Mouse (Mus musculus) cerebellum, adult 18-20 months (tissue): Measurements from ENCODE around the gene Hk1.

ENCODE experiments used
- DNase-seq, 2 experiments: peaks; one replicate each; pipeline ENCODE4 v3.0.0; 2021

The Hk1 gene

DNA sequence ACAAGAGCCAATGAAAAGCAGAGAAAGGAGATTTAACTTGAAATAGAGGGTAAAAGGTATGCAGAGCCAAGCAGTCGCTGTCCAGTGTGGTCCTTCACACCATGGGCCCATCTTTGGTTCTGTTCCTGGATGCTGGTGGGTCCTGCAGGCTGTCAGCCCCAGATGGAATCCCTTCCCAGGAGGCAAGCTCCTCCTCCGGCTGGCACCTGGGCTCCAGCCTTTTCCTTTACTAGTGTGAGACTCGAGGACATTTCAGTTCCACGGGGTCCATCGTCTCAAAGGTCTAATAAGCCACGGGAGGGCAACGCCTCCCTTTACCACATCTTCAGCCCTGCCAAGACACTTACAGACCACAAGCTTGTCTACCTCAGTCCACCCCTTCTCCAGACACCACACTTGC is 60.6 kb downstream of the Hk1 start:
- DNase-seq = peak in 1 of 2 experiments; percentile 56

DNA sequence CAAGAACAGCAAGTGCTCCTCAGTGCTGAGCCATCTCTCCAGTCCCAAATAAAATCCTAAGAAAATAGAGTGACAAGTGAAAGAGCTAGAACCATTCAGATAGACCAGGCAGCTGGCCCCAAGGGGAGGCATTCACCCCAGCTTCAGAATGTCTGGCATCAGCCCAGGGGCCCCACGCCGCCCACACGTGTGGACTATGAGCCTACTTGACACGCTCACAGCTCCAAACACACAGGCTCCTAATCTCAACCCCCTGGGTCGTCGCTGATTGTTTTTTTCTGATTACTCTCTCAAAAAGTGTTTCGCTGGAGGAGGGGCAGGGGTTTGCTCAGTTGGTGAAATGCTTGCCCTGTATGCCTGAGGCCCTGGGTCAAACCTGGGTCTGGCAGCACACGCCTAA is 63.2 kb downstream of the Hk1 start:
- no peak for DNase-seq

DNA sequence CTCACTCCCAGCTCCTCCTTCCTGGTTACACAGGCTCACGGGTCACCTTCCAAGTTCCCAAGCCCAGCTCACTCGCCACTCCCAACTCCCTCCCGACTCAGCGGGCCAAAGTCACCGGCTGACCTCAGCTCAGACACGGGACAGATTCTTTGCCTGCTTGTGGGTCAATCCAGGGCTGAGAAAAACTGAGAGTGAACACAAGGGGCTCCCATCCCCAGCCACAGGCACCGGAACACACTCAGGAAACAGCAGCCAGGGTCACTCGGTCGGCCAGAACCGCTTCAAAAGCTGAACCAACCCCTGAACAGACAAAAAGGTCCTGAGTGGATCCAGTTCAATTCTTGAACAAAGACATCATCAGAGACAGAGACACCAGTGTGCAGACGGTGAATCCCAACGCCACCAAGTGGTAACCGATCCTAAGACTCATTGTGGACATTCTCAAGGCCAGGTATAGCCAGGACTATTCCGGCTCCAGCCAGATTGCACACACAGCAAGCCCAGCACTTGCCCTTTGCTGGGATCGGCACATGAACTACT is 65.8 kb downstream of the Hk1 start:
- peak; percentile 49 to 53 for DNase-seq

DNA sequence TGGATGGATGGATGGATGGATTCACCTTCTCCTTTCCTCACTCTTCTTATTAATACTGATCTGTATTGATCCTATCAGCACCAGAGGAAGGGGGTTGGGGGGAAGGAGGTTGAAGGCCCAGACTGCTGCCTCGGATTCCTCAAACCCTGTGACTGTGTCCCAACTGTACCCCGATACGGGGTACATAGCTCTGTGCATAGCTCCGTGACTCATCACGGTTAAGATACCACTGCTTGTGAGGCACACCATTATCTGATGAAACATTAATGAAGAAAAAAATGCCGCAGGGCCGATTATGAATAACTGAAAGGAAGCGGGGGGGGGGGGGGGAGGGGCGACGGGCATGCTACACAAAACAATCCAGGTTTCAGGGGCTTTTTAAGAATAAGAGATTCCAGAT is 66.6 kb downstream of the Hk1 start:
- DNase-seq = no peak

DNA sequence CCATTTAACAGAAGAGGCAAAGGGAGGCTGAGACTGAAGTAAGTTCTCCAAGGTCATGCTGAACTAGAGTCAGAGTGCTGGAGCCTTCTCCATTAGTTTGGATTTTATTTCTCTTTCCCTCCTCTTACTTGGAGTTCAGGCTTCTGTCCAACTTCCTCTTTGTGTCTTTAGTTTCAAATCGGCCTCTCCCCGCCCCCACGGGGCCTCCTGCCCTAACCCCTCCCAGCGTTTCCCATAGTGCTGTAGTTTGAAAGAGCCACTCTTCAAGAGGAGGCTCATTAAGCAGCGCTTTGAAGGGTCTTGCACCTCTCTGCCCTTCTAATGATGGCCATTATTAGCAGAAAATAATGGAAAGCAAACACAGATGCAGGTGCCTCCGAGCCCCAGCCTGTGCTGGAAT is 68.2 kb downstream of the Hk1 start:
- no peak for DNase-seq

DNA sequence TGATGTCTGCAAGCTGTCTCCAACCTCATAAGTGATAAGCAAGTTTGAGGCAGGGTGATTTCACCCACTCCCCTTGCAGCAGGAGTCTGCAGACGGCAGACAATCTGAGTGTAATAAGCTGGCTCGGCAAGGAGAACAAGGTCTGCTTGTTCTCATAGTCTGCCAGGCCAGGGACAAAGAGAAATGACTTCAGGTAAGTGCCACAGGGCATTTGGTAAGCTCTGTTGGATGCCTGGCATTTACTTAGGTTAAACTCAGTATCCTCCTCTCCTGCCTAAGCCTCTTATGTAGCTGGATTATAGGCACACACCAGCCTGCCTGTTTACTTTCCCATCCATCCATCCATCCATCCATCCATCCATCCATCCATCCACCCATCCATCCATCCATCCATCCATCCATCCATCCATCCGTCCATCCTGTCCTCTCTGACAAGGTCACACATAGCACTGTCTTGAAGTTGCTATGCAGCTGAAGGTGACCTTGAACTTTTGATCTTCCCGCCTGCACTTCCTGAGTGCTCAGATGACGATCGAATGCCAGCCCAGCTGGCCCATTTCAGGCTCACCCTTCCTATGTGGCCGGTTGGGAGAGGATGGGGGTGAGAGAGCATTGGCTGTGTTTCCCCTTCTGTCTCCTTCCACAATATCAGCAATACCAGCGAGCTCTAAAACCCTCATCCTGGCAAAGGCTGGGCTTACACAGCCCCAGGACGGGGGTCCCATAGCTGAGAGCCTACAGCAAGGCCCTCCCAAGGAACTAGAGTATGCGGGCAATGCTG is 69.3 kb downstream of the Hk1 start:
- peak; percentile 60 to 63 for DNase-seq

DNA sequence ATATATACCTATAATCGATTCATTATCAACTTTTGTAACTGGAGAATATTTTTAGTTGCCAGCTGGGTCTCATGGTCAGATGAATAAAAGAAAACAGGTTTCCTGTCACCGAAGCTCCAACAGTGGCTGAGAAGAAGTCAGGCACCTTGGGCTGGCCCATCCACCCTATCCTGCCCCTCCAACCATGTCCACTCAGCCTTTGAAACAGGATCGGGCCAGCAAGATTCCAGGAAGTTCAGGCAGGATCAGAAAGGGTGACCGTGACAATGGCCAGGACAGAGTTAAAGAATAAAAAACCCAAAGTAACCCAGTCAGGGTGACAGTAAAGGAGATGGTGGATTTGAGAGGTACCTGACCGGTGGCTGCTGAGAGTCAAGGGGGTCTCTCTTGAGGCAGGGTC is 70.1 kb downstream of the Hk1 start:
- DNase-seq = no peak

DNA sequence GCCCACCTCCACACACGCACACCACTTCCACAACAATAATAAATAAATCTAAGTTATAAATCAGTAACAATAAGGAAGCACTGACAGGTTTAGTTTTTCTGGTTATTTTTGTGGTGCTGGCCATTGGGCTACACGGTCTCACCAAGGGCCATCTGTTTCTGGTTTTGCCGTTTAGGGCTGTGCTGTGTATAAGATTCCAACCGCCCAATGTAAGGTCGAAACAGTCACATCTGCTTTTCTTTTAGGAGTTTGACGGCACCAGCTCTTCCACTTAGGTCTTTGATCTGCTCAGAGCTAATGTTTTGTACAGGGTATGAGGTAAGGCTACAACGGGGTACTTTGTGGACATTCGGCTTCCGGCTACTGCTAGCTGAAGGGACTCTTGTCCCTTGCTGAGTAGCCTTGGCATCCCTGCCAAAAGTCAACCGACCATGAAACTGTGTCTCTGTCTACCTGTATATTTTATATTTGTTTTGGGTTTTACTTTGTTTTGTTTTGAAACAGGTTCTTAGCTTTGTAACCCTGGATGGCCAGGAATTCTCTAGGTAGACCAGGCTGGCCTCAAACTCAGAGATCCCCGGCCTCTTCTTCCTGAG is 70.7 kb downstream of the Hk1 start:
- no peak for DNase-seq

DNA sequence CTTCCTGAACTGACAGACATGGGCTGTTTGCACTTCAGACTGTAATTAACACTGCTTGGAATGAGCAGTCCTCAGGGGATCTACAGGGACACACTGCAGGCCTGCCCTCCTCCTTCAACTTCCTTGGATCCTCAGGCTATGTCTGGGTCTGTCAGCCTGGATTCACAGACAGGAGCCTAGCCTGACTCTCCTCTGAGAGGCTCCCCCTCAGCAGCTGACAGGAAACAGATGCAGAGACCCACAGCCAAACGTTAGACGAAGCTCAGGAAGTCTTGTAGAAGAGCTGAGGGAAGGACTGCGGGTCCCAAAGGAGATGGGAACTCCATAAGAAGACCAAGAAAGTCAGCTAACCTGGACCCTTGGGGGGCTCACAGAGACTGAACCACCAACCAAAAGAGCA is 73.2 kb downstream of the Hk1 start:
- DNase-seq = no peak

DNA sequence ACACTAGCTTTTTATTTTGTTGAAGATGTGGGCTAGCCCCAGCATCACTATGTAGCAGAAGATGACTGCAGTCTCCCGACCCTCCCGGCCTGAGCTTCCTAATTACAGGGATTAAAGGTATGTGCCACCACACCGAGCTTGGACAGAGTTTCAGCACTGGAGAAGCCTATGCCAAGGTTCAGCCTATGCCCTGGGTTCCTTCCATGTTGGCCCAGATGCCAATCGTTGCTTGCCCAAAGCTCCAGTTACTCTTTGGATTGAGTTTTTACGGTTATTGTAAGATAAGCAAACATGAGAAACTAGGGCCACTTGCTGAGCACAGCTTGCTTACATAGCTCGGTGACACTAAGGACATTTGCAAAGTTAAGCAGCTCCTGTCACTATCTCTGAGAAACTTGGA is 74.6 kb downstream of the Hk1 start:
- DNase-seq = peak in 1 of 2 experiments; percentile 52

DNA sequence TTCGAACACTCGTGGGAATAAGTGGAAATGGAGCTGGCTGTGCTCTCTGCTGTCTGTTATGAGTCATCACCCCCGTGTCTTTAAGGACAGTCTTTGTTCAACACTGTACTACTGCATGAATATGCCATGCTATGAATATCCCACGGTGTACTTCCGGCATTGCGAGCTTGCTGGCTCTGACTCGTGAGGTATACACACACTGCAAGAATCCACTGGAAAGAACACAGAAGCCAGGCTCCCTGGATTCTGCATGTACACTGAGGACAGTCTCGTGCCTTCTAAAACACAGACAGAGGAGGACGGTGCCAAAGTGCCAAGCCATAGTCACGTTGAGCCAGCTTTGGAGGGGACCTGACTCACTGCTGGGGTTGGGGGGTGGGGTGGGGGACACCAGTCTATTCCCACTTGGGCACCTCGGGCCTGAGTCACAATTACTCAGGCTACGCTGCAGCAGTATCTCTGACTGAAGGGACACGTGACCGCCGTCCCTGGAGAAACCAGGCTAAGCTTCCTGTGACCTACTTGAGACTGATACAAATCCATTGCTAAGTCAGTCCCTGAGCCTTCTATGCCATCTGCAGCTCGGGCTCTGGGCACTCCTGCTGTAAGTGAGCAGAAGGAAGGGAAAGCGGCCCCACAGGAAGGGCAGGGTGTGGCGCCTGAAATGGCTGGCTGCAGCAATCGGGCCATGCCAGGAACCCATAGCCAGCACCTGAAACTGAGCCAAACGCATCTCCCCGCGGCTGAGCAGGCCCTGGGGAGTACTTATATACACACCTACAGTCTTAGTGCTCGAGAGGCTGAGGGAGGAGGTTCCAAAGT is 79.5 kb downstream of the Hk1 start:
- DNase-seq = peak; percentile 84 to 89

DNA sequence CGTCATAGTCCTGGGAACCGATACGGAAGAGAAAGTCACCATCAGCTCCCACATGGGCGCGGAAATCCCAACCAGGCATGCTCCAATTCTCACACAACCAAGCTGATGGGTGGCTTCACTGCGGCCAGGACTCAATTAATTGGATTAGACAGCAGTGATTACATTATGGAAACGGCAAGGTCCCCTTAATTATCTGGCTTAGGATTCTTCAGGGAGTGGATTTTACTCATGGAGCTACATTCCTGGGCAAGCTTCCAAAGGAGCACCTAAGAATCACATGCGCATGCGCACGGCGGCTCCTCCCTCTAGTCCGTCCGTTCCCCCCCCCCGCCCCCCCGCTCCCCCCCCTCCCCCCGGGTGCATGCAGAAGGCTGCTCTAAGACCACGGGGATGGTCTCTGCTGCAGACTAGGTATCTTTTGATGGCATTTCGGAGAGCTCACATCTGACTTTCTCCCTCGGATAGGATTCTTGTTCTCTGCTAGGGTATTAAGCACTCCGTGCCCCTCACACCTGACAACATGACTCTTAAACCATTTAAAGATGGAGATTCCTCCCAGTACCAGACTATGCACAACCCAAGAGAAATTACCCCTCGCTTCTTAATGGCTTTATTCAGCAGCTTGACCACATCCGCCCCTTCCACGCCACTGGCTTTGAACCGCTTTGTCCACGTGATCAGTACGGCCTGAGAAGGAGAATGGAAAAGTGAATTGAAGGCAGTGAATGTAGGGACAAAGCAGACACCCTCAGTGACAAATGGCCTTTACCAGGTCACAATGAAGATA is 83.4 kb downstream of the Hk1 start:
- no peak for DNase-seq

DNA sequence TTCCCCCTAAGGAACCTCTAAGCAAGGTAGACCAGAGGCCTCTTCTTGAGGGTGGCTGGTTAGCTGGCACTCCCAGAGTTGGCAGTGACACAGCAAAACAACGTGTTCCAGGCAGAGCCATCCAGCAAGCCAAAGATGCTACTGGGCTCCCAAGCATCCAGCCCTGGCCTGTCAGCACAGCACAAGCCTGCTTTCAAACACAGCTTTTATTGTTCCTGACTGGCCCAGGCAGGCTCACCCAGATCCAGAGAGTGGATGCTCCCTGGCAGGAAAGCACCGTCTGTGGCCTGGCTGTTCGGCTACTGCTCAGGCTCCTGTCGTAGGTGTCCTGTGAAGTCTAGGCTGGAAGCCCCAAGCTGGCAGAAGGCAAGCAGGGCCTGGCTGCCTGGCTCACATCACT is 85.6 kb downstream of the Hk1 start:
- DNase-seq = peak; percentile 72 to 79

DNA sequence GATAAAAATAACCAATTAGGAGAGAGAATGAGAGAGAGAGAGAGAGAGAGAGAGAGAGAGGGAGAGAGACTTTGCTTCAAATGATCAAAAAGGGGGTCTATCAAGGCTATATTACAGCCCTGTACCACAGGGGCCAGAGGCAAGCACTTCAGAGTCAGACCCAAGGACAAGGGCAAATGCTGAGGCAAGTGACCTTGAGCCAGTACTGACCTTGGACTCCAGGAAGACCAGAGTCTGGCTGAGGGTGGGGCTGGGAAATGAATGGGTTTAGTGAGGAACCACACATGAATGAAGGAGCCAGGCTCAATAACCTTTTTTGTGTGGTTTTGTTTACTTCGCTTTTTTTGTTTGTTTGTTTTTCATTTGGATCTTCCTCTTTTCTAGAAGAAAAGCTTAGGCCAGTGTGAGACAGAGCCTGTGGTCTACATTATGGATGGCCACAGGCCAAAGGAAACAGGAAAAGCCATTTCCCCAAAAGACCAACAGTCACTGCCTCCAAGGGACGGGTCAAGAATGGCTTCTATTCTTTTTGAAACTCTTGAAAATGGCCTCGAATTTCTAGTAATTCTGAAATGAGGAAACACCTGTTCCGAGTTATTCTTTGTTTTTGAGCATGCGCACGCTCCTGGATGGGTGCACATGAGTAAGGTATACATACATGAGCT is 92.1 kb downstream of the Hk1 start:
- DNase-seq = no peak

DNA sequence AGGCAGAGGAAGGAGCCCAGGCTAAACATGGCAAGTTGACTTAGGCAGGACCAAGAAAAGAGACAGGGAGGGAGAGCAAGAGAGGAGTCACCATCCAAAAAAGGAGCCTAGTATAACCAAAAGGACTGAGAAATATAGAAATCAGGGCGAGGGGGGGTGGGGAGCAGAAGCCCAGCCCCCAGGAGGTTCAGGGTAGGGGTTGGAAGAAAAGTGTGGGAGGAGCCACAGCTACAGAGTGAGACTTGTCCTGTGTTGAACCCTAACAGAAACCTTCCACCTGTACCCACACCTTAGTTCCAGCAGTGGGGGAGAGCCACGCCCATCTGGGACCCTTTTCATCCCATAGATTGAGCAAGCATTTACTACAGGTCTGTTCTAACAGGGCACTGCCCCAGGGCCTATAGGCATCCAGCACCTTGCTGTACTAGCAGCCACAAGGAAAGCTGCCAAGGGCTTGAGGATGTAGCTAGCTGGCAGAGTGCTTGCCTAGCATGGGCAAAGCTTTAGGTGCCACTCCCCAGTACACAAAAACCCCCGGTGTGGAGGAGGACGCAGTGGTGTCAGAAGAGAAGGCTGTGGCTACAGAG is 96.4 kb downstream of the Hk1 start:
- no peak for DNase-seq

DNA sequence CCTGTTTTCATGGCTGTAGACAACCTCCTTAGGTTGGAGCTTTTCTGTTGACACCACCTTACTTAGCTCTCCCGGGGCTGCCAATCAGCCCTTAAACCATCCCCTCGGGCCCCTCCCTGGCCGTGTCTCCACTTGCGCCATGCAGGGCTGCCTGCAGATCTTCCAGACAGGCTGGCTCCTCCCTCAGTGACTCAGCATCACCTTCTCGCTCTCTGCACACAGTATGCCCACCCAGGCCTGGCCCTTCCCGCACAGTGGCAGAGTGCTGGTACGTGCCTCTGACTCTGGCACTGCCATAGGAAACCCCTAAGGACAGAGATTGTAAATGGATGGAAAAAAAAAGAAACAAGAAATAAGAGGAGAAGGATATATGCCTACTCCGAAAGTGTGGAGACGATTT is 96.9 kb downstream of the Hk1 start:
- no peak for DNase-seq

DNA sequence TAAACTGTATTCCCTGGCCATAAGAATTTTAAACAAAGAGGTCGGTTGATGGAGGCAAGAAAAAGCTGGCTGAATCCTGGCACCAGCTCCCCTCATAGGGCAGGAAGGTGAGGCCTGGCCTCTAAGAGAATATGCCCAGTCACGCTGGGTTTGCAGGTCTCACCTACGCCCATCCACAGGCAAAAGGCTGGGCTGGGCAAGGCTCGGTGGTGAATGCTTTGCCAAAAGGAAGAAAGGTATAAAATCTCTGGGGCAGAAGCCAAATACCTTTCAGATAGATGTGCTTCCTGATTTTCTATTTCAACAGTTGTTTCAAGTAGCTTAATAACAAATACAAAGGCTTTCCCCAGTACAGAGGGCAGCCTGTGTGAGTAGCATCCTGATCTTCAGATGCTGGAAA is 100.0 kb downstream of the Hk1 start:
- no peak for DNase-seq

DNA sequence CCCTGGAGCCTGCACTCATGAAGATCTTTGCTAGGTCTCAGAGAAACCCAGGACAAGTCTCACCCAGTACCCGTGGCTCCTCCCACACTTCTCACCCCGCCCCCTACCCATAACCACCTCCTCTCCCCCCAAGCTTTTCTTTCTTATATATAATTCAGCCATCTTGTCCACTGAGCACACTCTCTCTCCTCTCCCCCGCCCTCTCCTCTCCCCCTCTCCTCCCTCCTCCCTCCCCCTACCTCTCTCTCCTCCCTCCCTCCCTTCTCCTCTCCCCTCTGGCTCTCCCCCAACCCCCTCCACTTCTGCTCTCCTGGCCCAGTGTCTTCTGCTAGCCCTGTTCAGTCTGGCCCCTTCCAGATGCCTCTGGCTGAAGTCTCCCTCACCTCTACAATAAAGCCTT is 100.6 kb downstream of the Hk1 start:
- DNase-seq = no peak

DNA sequence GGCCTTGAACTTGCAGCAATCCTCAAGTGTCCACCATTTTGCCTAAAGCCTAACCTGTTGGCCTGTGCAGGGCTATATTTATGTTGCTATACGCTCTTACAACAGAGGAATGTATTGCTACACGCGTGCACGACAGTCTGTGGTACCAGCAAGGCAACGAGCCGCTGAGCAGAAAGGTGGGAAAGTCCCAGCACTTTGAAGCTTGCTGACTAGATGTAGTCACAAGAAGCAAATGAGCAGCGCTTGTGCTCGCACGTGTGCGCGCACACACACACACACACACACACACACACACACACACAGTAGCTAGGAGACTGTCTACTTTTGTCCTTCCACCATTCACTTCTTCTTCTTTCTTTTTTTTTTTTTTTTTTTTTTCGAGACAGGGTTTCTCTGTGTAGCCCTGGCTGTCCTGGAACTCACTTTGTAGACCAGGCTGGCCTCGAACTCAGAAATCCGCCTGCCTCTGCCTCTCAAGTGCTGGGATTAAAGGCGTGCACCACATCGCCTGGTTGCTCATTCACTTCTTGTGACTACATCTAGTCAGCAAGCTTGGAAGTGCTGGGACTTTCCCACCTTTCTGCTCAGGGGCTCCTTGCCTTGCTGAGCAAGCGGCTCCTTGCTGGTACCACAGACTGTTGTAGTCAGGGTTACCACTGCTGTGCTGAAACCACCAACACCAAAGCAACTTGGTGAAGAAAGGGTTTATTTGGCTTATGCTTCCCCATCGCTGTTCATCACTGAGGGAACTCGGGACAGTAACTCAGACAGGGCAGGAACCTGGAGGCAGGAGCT is 102.0 kb downstream of the Hk1 start:
- no peak for DNase-seq

DNA sequence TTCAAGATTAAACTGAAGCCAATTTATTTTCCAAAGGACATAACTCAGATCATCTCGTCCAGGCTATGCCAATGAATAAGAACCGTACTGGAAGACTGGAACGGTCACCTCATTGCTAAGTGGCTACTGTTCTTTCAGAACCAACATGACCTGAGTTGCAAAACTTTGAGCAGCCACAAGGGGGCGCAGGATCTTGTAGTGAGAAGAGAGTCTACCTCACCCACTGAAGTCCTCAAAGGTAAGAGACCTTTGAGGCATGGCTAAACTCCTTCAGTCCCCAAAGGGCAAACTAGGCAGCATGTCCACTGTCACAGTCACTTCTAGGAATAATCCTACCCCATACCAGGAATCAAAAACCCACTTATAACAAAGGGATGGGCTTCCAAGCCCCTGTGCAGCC is 104.5 kb downstream of the Hk1 start:
- peak; percentile 92 to 93 for DNase-seq

DNA sequence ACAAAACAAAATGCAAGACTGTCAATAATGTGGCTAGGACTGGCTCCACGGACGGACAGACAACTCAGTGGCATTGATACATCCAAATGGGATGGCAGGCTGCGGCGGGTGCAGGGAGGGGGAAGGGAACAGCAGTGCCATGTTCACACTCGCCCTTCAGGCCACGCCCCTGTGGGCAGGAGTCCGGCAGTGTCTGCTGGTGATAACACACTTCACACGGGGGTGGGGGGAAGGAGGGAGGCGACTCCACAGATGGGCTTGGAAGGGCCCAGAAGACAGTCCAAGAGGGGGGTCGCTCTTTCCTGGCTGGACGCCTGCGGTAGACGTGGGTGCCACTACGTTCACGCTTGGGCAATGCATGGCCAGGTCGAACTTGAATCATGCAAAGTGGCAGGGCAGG is 110.4 kb downstream of the Hk1 start:
- DNase-seq = no peak
